Mouse (Mus musculus): ENCODE results near the gene Ctdspl. TPM values are rescaled to one million over a fixed set of nuclear protein-coding genes. Genes with fewer than 3 reads are reported as not detected.

The Ctdspl gene
- polyA plus RNA-seq, 1 experiment from 2014 or later: 9.0 TPM

- ATAC-seq (replicated peaks; ENCODE audit: low FRiP score): no peak
These were observed 157.7 kb downstream of the Ctdspl start for GRCm38 (mm10) chr9:119083966-119084365.

GRCm38 (mm10) chr9:119086451-119086850 is 160.2 kb downstream of the Ctdspl start:
- no peaks in the 10 kb centered on the region for H3K9me3 ChIP-seq (ENCODE audit: control insufficient read depth, low read length)
- no peak overlapping the region for H3K4me2 ChIP-seq (ENCODE audit: low read depth, low read length, severe bottlenecking)
- no peak overlapping the region for H3K27ac ChIP-seq (ENCODE audit: low read depth, low read length)
- no peaks in the 10 kb centered on the region for H3K27me3 ChIP-seq (ENCODE audit: control insufficient read depth, insufficient read depth, low read length)
- no peak overlapping the region for H3K4me3 ChIP-seq (ENCODE audit: low read depth, low read length)
- H3K4me1 ChIP-seq (replicated peaks; ENCODE audit: control insufficient read depth, insufficient read depth, low read length): peaks cover 22% of the 10 kb centered on the region
- no peak for DNase-seq (ENCODE audit: low spot score)
- no peak overlapping the region for H3K9ac ChIP-seq (ENCODE audit: low read length)
- H3K36me3 ChIP-seq (ENCODE audit: control insufficient read depth, insufficient read depth, low read length): no peaks in the 10 kb centered on the region
- no peak for ATAC-seq (replicated peaks; ENCODE audit: low FRiP score)
- 43% methylated on average over 1 of the region's 1 CpGs for WGBS

More at GRCm38 (mm10) chr9:119083966-119084365, 157.7 kb downstream of the Ctdspl start:
- peaks cover 19% of the 10 kb centered on the region for H3K4me1 ChIP-seq (replicated peaks; ENCODE audit: control insufficient read depth, insufficient read depth, low read length)
- DNase-seq (ENCODE audit: low spot score): no peak
- no peak overlapping the region for H3K9ac ChIP-seq (ENCODE audit: low read length)
- no peaks in the 10 kb centered on the region for H3K9me3 ChIP-seq (ENCODE audit: control insufficient read depth, low read length)
- WGBS: 79% methylated on average over 10 of the region's 10 CpGs
- H3K4me2 ChIP-seq (ENCODE audit: low read depth, low read length, severe bottlenecking): no peak overlapping the region
- H3K27ac ChIP-seq (ENCODE audit: low read depth, low read length): no peak overlapping the region
- no peaks in the 10 kb centered on the region for H3K36me3 ChIP-seq (ENCODE audit: control insufficient read depth, insufficient read depth, low read length)
- no peak overlapping the region for H3K4me3 ChIP-seq (ENCODE audit: low read depth, low read length)
- no peaks in the 10 kb centered on the region for H3K27me3 ChIP-seq (ENCODE audit: control insufficient read depth, insufficient read depth, low read length)

- 84% methylated on average over 5 of the region's 5 CpGs for WGBS
- ATAC-seq (replicated peaks; ENCODE audit: low FRiP score) (peak; percentile 3; the same call in 1 of the 2 replicates), DNase-seq (ENCODE audit: low spot score) (no peak)
- H3K4me3 ChIP-seq (ENCODE audit: low read depth, low read length): no peak overlapping the region
- no peak overlapping the region for H3K4me2 ChIP-seq (ENCODE audit: low read depth, low read length, severe bottlenecking)
- H3K9me3 ChIP-seq (ENCODE audit: control insufficient read depth, low read length): no peaks in the 10 kb centered on the region
- no peaks in the 10 kb centered on the region for H3K36me3 ChIP-seq (ENCODE audit: control insufficient read depth, insufficient read depth, low read length)
- H3K4me1 ChIP-seq (replicated peaks; ENCODE audit: control insufficient read depth, insufficient read depth, low read length): peaks cover 16% of the 10 kb centered on the region; the same call in 1 of the 2 replicates
- H3K27ac ChIP-seq (ENCODE audit: low read depth, low read length): no peak overlapping the region
- no peak overlapping the region for H3K9ac ChIP-seq (ENCODE audit: low read length)
- peaks cover 8% of the 10 kb centered on the region for H3K27me3 ChIP-seq (ENCODE audit: control insufficient read depth, insufficient read depth, low read length)
These were observed 161.1 kb downstream of the Ctdspl start for GRCm38 (mm10) chr9:119087309-119087708.

GRCm38 (mm10) chr9:119088148-119088801 is 162.0 kb downstream of the Ctdspl start:
- Histone ChIP-seq H3K4me1 (replicated peaks; ENCODE audit: control insufficient read depth, insufficient read depth, low read length) (peaks cover 15% of the 10 kb centered on the region; the same call in 1 of the 2 replicates), H3K27ac (ENCODE audit: low read depth, low read length) (no peak overlapping the region), H3K27me3 (ENCODE audit: control insufficient read depth, insufficient read depth, low read length) (peaks cover 18% of the 10 kb centered on the region), H3K9ac (ENCODE audit: low read length) (peak overlapping the region; percentile 41), H3K9me3 (ENCODE audit: control insufficient read depth, low read length) (no peaks in the 10 kb centered on the region), H3K36me3 (ENCODE audit: control insufficient read depth, insufficient read depth, low read length) (no peaks in the 10 kb centered on the region), H3K4me2 (ENCODE audit: low read depth, low read length, severe bottlenecking) (peak overlapping the region; percentile 55), H3K4me3 (ENCODE audit: low read depth, low read length) (peak overlapping the region; percentile 27)
- DNase-seq (ENCODE audit: low spot score) (peak; percentile 90), ATAC-seq (replicated peaks; ENCODE audit: low FRiP score) (peak; percentile 81)
- under 1% methylated on average over 24 of the region's 24 CpGs for WGBS

GRCm38 (mm10) chr9:119089437-119089836 is 163.2 kb downstream of the Ctdspl start:
- WGBS: 61% methylated on average over 7 of the region's 7 CpGs
- Histone ChIP-seq H3K27ac (ENCODE audit: low read depth, low read length) (no peak overlapping the region), H3K27me3 (ENCODE audit: control insufficient read depth, insufficient read depth, low read length) (peaks cover 29% of the 10 kb centered on the region), H3K9ac (ENCODE audit: low read length) (no peak overlapping the region), H3K9me3 (ENCODE audit: control insufficient read depth, low read length) (no peaks in the 10 kb centered on the region), H3K4me1 (replicated peaks; ENCODE audit: control insufficient read depth, insufficient read depth, low read length) (peaks cover 16% of the 10 kb centered on the region; the same call in 1 of the 2 replicates), H3K4me3 (ENCODE audit: low read depth, low read length) (no peak overlapping the region), H3K4me2 (ENCODE audit: low read depth, low read length, severe bottlenecking) (no peak overlapping the region), H3K36me3 (ENCODE audit: control insufficient read depth, insufficient read depth, low read length) (no peaks in the 10 kb centered on the region)
- DNase-seq (ENCODE audit: low spot score) (no peak), ATAC-seq (replicated peaks; ENCODE audit: low FRiP score) (no peak)

- Histone ChIP-seq H3K27ac (ENCODE audit: low read depth, low read length) (no peak overlapping the region), H3K9ac (ENCODE audit: low read length) (no peak overlapping the region), H3K4me3 (ENCODE audit: low read depth, low read length) (no peak overlapping the region), H3K4me1 (replicated peaks; ENCODE audit: control insufficient read depth, insufficient read depth, low read length) (peaks cover 16% of the 10 kb centered on the region; the same call in 1 of the 2 replicates), H3K27me3 (ENCODE audit: control insufficient read depth, insufficient read depth, low read length) (peaks cover 31% of the 10 kb centered on the region), H3K9me3 (ENCODE audit: control insufficient read depth, low read length) (no peaks in the 10 kb centered on the region), H3K4me2 (ENCODE audit: low read depth, low read length, severe bottlenecking) (no peak overlapping the region), H3K36me3 (ENCODE audit: control insufficient read depth, insufficient read depth, low read length) (no peaks in the 10 kb centered on the region)
- WGBS: 96% methylated on average over 5 of the region's 5 CpGs
- DNase-seq (ENCODE audit: low spot score) (no peak), ATAC-seq (replicated peaks; ENCODE audit: low FRiP score) (no peak)
These were observed 164.2 kb downstream of the Ctdspl start for GRCm38 (mm10) chr9:119090462-119090861.

- no peak overlapping the region for H3K27ac ChIP-seq (ENCODE audit: low read depth, low read length)
- H3K4me2 ChIP-seq (ENCODE audit: low read depth, low read length, severe bottlenecking): peak overlapping the region; percentile 82
- H3K36me3 ChIP-seq (ENCODE audit: control insufficient read depth, insufficient read depth, low read length): no peaks in the 10 kb centered on the region
- peaks cover 13% of the 10 kb centered on the region; the same call in 1 of the 2 replicates for H3K4me1 ChIP-seq (replicated peaks; ENCODE audit: control insufficient read depth, insufficient read depth, low read length)
- ATAC-seq (replicated peaks; ENCODE audit: low FRiP score): no peak
- H3K27me3 ChIP-seq (ENCODE audit: control insufficient read depth, insufficient read depth, low read length): peaks cover 31% of the 10 kb centered on the region
- H3K9ac ChIP-seq (ENCODE audit: low read length): no peak overlapping the region
- no peak overlapping the region; the same call in 1 of the 2 replicates for H3K4me3 ChIP-seq (ENCODE audit: low read depth, low read length)
- WGBS: 67% methylated on average over 12 of the region's 12 CpGs
- no peaks in the 10 kb centered on the region for H3K9me3 ChIP-seq (ENCODE audit: control insufficient read depth, low read length)
- DNase-seq (ENCODE audit: low spot score): no peak
These were observed 165.5 kb downstream of the Ctdspl start for GRCm38 (mm10) chr9:119091581-119092310.

- no peaks in the 10 kb centered on the region for H3K36me3 ChIP-seq (ENCODE audit: control insufficient read depth, insufficient read depth, low read length)
- H3K9me3 ChIP-seq (ENCODE audit: control insufficient read depth, low read length): no peaks in the 10 kb centered on the region
- ATAC-seq (replicated peaks; ENCODE audit: low FRiP score) (no peak), DNase-seq (ENCODE audit: low spot score) (no peak)
- H3K9ac ChIP-seq (ENCODE audit: low read length): peak overlapping the region; percentile 51
- peaks cover 13% of the 10 kb centered on the region; the same call in 1 of the 2 replicates for H3K4me1 ChIP-seq (replicated peaks; ENCODE audit: control insufficient read depth, insufficient read depth, low read length)
- H3K4me3 ChIP-seq (ENCODE audit: low read depth, low read length): peak overlapping the region; percentile 42
- H3K4me2 ChIP-seq (ENCODE audit: low read depth, low read length, severe bottlenecking): peak overlapping the region; percentile 82
- H3K27me3 ChIP-seq (ENCODE audit: control insufficient read depth, insufficient read depth, low read length): peaks cover 31% of the 10 kb centered on the region
- H3K27ac ChIP-seq (ENCODE audit: low read depth, low read length): no peak overlapping the region
- WGBS: 2% methylated on average over 45 of the region's 45 CpGs
These were observed 166.5 kb downstream of the Ctdspl start for GRCm38 (mm10) chr9:119092473-119093418.
